Mouse (Mus musculus) heart, embryonic 16.5 days (tissue): ENCODE results near the gene Dhx16. TPM values are rescaled to one million over a fixed set of nuclear protein-coding genes. Genes with fewer than 3 reads are reported as not detected.
A peak's percentile ranks its signal among the peaks of the same experiment; 100 is the strongest.

Experiments used
- ATAC-seq: fragments of 200-750 bp; cut with Nextera tagmentation; replicated peaks from 2 replicates; pipeline ENCODE4 v1.8.0; 2017; ENCODE audit warnings: moderate number of reproducible peaks; ENCODE audit not compliant: insufficient read depth, low FRiP score; ENCODE audit errors: extremely low read depth
- H3K27ac ChIP-seq: fragments of 300-500 bp; sonication (generic); 2 replicates; pipeline ENCODE4 v1.5.1; 2014; ENCODE audit warnings: mild to moderate bottlenecking, low read length, control low read depth, moderate library complexity
- H3K27me3 ChIP-seq: fragments of 300-500 bp; sonication (generic); 2 replicates; pipeline ENCODE4 v1.6.1; 2014; ENCODE audit warnings: low read length, mixed read lengths; ENCODE audit not compliant: control insufficient read depth, insufficient read depth
- H3K36me3 ChIP-seq: fragments of 300-500 bp; sonication (generic); 2 replicates; pipeline ENCODE4 v1.6.1; 2014; ENCODE audit not compliant: control insufficient read depth, insufficient read depth
- H3K4me1 ChIP-seq: fragments of 300-500 bp; sonication (generic); 2 replicates; pipeline ENCODE4 v1.6.1; 2014; ENCODE audit warnings: low read length, mixed read lengths; ENCODE audit not compliant: control insufficient read depth, insufficient read depth
- H3K4me2 ChIP-seq: fragments of 300-500 bp; sonication (generic); 2 replicates; pipeline ENCODE4 v1.6.1; 2014; ENCODE audit warnings: low read depth, mild to moderate bottlenecking, control low read depth, low read length
- H3K4me3 ChIP-seq: fragments of 300-500 bp; sonication (generic); 2 replicates; pipeline ENCODE4 v1.5.1; 2014; ENCODE audit warnings: mild to moderate bottlenecking, control low read depth, low read length
- H3K9ac ChIP-seq: fragments of 300-500 bp; sonication (generic); 2 replicates; pipeline ENCODE4 v1.6.1; 2014; ENCODE audit warnings: low read length, control low read depth
- H3K9me3 ChIP-seq: fragments of 300-500 bp; sonication (generic); replicated peaks from 2 replicates; pipeline ENCODE4 v1.6.1; 2016; ENCODE audit warnings: low read length; ENCODE audit not compliant: control insufficient read depth
- WGBS: fragments of 180-500 bp; shearing (Covaris S2); extraction: QIAGEN DNeasy Blood & Tissue Kit; methylation state at CpG from one replicate; pipeline ENCODE4 v1.1.7; 2014; 5-methylcytosine and 5-hydroxymethylcytosine counted together
- polyA plus RNA-seq: library from polyadenylated mRNA; unstranded; fragments of >200 nt; fragmentation: Nextera tagmentation; extraction: Ambion mirVana; gene quantifications from 2 replicates; pipeline ENCODE4 v1.2.1, GENCODE M21; 2015

Gene Dhx16
- polyA plus RNA-seq, 1 experiment from 2014 or later: 27.4 TPM

DNA sequence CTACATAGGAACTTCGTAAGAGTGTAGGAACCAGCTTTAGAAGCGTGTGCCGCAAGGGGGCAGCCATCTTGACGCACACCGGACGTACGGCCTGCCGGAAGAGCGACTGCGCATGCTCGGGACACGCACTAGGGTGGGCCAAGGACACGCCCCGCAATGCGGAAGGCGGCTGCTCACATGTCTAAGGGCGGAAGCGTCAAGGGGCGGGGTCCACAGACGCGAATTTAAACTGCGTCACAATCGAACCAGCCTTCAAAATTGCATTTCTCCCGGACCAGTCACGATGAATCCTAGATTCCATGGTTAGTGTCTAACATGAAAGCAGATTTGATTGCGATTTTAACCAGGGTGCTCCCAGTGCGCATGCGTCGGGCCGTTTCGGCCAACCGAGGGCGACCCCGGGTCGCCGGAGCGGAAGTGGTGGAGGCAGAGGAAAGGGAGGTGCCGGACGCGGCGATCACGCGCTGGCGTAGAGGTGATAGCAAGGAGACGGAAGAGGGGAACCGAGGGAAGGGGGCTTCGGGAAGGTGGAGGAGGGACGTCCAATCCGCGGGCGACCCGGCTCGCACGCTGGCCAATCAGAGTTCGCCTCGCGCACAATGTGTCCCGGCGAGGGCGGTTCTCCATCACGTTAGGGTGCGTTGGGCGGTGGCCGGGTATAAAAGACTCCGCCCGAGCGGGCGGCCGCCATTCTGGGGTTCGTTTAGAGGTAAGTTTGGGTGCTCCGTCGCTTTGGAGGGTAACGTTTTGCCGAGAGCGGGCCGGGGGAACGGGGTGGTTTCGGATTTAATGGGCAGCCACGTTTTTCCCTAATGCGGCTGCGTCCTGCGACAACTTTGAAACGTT, 36.9 kb downstream of the Dhx16 start, which contains the start of the genes Mrps18b and Ppp1r10:
Gene Mrps18b, minus strand, starts transcription at position 93 of the 846 bp plus-strand sequence.
Gene Ppp1r10, plus strand, starts transcription at position 138 of the 846 bp plus-strand sequence.
- under 1% methylated on average over 83 of the region's 83 CpGs for WGBS
- H3K4me1 ChIP-seq: peaks cover 22% of the 10 kb centered on the region
- H3K27me3 ChIP-seq: no peaks in the 10 kb centered on the region
- H3K4me2 ChIP-seq: peak within 1 kb of the TSS; percentile 98
- ATAC-seq: peak; percentile 95
- H3K4me3 ChIP-seq: peak within 1 kb of the TSS; percentile 72
- H3K36me3 ChIP-seq: peaks cover 10% of the 10 kb centered on the region; the same call in 1 of the 2 replicates
- no peaks in the 10 kb centered on the region for H3K9me3 ChIP-seq
- H3K9ac ChIP-seq: peak within 1 kb of the TSS; percentile 96
- H3K27ac ChIP-seq: peak within 1 kb of the TSS; percentile 99

DNA sequence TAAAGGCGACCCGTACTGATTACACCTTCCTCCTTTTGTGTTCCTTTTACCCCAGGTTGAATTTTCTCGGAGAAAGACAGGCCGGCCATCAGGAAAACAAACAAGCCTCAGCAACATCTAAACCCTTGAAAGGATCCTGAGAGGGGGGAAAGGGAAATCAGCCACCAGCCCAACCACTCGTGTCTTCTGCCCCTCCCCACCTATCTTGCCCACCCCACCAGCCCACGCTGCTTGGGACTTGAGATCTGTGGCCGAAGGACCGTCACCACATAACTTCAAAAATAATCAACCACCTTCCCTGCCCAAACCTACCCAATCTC, 37.5 kb downstream of the Dhx16 start:
- ATAC-seq: no peak
- Histone ChIP-seq H3K4me3 (peak overlapping the region; percentile 72), H3K9ac (peak overlapping the region; percentile 96), H3K27ac (peak overlapping the region; percentile 99), H3K4me1 (peaks cover 22% of the 10 kb centered on the region), H3K36me3 (peaks cover 10% of the 10 kb centered on the region; the same call in 1 of the 2 replicates), H3K9me3 (no peaks in the 10 kb centered on the region), H3K27me3 (no peaks in the 10 kb centered on the region), H3K4me2 (peak overlapping the region; percentile 98)
- under 1% methylated on average over 8 of the region's 8 CpGs for WGBS

DNA sequence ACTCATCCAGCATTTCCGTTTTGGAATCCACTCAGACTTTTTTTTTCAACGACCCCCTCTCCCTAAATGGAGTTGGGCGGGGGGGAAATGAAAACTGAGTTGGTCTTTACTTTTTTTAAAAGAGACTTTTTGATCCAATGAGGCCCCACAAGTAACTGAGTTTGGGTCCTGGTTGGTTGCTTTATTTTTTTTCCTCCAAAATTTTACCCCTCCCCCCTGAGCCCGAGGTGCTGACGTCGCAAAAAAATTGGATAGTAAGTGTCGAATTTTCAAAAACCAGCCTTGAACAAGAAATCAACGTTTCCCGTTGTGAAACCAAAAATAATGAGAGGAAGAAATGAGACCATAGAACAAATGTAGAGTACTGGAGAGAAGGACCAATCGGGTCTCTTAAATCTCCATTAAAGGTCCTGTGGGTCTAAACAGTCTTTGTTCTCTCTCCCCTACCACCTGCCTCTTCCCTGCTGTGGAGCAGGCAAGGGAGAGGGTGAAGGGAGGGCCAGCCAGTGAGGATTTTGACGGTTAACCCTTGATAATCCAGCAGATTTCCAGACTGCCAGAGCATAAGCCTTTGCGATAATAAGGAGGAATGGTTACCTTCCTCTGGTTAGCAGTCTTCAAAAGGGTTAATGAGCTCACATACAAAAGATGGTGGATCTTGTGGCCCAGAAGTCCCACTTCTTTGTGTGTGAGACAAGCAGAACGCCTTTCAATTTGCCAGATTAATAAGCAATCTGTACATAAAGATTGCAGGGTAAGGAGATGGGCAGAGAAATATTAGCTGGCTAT, 38.0 kb downstream of the Dhx16 start:
- 0% methylated on average over 13 of the region's 13 CpGs for WGBS
- Histone ChIP-seq H3K4me2 (peak overlapping the region; percentile 98), H3K27ac (peak overlapping the region; percentile 99), H3K4me1 (peaks cover 22% of the 10 kb centered on the region), H3K36me3 (peaks cover 10% of the 10 kb centered on the region; the same call in 1 of the 2 replicates), H3K27me3 (no peaks in the 10 kb centered on the region), H3K4me3 (peak overlapping the region; percentile 72), H3K9me3 (no peaks in the 10 kb centered on the region), H3K9ac (peak overlapping the region; percentile 96)
- ATAC-seq: no peak

DNA sequence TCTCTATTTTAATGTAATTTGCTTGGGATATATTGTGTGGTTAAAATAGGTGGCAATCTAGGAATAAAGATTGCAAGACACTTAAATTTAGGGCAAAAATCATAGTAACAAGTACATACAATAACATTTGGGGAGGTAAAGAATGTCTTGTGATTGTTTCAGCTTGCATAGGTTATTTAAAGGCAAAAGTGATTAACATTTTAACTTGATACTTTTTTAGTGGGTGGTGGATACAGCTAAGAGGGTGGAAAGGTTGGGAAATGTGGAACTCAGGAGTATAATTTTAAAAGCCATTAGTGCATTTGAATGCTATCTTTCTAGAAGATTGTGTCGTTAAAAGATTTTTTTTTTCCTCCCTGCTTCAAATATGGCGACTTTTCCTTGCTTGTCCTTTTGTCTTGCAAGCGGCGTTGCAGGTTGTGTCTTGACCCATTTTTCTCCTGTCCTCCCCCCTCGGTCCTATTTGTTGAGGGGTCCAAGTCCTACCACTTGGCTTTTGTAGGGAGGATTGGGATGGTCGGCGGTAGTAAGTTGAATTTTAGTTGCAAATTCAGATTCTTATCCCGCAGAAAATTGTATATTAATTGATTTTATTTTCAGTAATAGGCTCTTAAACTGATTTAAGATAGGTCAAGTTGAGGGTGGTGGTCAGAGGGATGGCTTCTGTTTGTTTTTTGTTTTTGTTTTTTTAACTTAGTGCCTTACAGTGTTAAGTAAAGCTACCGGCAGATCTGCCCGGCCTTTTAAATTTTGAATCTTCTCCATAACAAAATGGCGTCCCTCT, 38.8 kb downstream of the Dhx16 start:
- peak overlapping the region; percentile 96 for H3K9ac ChIP-seq
- H3K4me3 ChIP-seq: peak overlapping the region; percentile 72
- peak overlapping the region; percentile 99 for H3K27ac ChIP-seq
- peak overlapping the region; percentile 98 for H3K4me2 ChIP-seq
- peaks cover 22% of the 10 kb centered on the region for H3K4me1 ChIP-seq
- ATAC-seq: no peak
- H3K36me3 ChIP-seq: peaks cover 8% of the 10 kb centered on the region; the same call in 1 of the 2 replicates
- no peaks in the 10 kb centered on the region for H3K27me3 ChIP-seq
- no peaks in the 10 kb centered on the region for H3K9me3 ChIP-seq
- WGBS: under 1% methylated on average over 11 of the region's 11 CpGs

DNA sequence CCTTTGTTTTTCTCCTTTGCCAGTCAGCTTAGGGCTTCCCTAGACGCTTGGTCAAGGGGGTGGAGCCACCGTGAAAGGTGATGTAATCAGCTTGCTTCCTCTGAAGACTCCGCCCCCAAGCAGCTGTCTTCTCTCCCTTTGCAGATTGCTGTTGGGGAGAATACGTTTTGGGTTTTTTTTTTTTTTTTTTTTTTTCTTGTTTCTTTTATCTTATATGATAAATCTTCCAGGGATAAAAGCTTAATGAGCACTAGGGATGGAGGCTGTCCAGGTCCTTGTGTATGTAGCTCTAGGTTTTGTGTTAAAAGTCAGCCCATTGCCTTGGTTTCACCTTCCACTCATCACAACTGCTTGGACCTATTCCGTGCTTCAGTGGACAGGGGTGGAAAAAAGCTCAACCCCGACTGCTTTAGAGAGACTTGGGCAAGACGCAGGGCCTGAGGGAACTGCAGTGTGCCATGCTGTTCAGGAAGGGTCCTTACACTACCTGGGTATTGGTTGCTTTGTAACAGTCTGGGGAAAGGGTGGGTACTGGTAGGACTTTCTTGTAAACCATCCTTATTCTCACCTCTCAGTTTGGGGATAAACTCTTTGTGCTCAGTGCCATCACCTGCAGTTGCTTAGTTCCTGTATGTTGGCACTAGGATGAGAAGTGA, 39.6 kb downstream of the Dhx16 start:
- Histone ChIP-seq H3K4me1 (peaks cover 22% of the 10 kb centered on the region), H3K27me3 (no peaks in the 10 kb centered on the region), H3K9ac (peak overlapping the region; percentile 96), H3K36me3 (peaks cover 11% of the 10 kb centered on the region), H3K9me3 (no peaks in the 10 kb centered on the region), H3K27ac (peak overlapping the region; percentile 99), H3K4me2 (peak overlapping the region; percentile 98), H3K4me3 (peak overlapping the region; percentile 72)
- WGBS: 16% methylated on average over 7 of the region's 7 CpGs
- peak; percentile 16 for ATAC-seq

DNA sequence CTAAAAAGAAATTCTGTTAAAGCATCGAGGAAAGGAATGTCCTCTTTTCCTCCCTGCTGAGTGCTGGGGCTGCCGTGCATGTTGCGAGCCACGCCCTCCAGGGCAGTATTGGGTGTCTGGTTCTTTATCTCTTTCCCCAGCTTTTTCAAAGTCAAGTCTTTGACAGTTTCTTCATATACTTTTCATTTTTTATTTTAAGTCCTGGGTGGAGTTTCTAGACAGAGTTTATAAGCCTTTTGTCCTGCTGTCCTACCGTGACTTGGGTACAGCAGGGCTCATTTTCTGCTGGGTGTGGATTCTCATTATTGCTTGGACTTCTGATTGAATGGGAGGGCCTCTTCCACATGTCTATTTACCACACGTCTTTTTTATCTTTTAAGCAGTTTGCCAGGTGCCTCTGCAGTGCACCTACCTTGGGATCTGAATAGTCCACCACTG, 40.3 kb downstream of the Dhx16 start:
- Histone ChIP-seq H3K9ac (peak overlapping the region; percentile 77), H3K27me3 (no peaks in the 10 kb centered on the region), H3K4me1 (peaks cover 19% of the 10 kb centered on the region), H3K27ac (peak overlapping the region; percentile 99), H3K9me3 (no peaks in the 10 kb centered on the region), H3K4me3 (peak overlapping the region; percentile 16; the same call in 1 of the 2 replicates), H3K36me3 (peaks cover 14% of the 10 kb centered on the region), H3K4me2 (peak overlapping the region; percentile 98)
- WGBS: 37% methylated on average over 6 of the region's 6 CpGs
- no peak for ATAC-seq

DNA sequence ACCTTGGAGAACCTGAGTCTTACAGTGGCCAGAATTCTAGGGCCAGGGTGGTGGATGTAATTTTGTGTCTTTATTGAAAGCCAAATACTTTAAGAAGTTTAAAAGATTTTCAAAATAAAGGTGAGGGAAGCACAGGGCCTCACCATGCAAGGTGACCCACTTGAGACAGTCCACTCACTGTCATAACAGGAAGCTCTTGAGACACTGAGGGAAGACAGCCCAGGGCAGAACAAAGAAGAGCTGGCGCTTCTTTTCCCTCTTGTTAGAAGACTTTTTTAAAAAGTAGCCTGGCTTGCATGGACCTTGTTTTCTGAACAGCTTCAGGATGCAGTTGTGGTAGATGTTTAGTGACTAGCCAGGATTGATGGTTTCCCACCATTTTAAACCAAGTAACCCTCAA, 40.8 kb downstream of the Dhx16 start:
- Histone ChIP-seq H3K27me3 (no peaks in the 10 kb centered on the region), H3K27ac (peak overlapping the region; percentile 99), H3K4me1 (peaks cover 15% of the 10 kb centered on the region), H3K9me3 (no peaks in the 10 kb centered on the region), H3K4me2 (peak overlapping the region; percentile 98; the same call in 1 of the 2 replicates), H3K36me3 (peaks cover 18% of the 10 kb centered on the region), H3K4me3 (no peak overlapping the region), H3K9ac (no peak overlapping the region)
- 52% methylated on average over 1 of the region's 1 CpGs for WGBS
- no peak for ATAC-seq

DNA sequence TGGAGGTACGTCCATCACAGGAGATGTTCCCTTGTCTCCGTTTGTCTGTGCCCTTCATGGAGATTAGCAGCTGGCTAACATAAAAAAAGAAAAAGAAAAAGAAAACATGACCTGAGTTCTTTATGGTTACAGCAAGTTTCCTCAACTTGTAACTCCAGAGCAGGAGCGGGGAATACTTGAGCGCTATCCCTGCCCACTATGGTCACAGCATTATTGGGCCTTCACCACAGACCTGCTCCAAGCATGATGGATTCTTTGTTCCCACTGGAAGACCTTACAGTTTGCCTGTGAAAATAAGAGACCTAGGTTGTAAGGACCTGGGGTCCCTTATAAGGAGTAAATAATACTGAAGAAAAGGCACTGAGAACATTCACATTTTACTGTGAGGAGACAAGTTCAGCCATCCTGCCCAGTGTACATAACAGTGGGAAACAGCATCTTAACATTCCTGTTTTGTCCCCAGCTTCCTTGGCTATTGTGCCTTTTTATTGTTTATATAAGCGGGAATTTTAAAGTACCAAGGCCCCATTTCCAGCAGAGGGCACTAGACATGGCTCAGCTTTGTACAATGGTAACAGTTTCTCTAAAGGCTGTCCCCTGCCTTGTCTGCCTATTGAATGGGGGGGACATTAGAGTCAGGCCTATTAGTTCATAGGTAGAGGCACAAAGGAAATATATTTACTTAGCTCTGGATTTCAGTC, 41.4 kb downstream of the Dhx16 start:
- Histone ChIP-seq H3K9me3 (no peaks in the 10 kb centered on the region), H3K36me3 (peaks cover 21% of the 10 kb centered on the region), H3K27ac (no peak overlapping the region), H3K4me3 (no peak overlapping the region), H3K4me1 (peaks cover 13% of the 10 kb centered on the region), H3K9ac (no peak overlapping the region), H3K4me2 (no peak overlapping the region), H3K27me3 (no peaks in the 10 kb centered on the region)
- 76% methylated on average over 5 of the region's 5 CpGs for WGBS
- no peak for ATAC-seq
